Mouse (Mus musculus): ENCODE measurements around the gene Itgb1. TPM values are rescaled to one million over a fixed set of nuclear protein-coding genes. Genes with fewer than 3 reads are reported as not detected.
A peak's percentile ranks its signal among the peaks of the same experiment; 100 is the strongest.

Gene Itgb1
- 100 to 1,000 TPM; 251 to 274 TPM for total RNA-seq (2021)
- long read RNA-seq, experiment 1, transcript Itgb1-201 (16 exons, 3,815 nt): major isoform, 117 of 215 reads
- long read RNA-seq, experiment 1, partial matches to known transcripts: 31 of 215 reads
- long read RNA-seq, experiment 1, other reads (novel, unspliced or antisense): 67 of 215 reads
- long read RNA-seq, experiment 2, transcript Itgb1-201 (16 exons, 3,815 nt): major isoform, 142 of 270 reads
- long read RNA-seq, experiment 2, partial matches to known transcripts: 28 of 270 reads
- long read RNA-seq, experiment 2, other reads (novel, unspliced or antisense): 100 of 270 reads

DNA sequence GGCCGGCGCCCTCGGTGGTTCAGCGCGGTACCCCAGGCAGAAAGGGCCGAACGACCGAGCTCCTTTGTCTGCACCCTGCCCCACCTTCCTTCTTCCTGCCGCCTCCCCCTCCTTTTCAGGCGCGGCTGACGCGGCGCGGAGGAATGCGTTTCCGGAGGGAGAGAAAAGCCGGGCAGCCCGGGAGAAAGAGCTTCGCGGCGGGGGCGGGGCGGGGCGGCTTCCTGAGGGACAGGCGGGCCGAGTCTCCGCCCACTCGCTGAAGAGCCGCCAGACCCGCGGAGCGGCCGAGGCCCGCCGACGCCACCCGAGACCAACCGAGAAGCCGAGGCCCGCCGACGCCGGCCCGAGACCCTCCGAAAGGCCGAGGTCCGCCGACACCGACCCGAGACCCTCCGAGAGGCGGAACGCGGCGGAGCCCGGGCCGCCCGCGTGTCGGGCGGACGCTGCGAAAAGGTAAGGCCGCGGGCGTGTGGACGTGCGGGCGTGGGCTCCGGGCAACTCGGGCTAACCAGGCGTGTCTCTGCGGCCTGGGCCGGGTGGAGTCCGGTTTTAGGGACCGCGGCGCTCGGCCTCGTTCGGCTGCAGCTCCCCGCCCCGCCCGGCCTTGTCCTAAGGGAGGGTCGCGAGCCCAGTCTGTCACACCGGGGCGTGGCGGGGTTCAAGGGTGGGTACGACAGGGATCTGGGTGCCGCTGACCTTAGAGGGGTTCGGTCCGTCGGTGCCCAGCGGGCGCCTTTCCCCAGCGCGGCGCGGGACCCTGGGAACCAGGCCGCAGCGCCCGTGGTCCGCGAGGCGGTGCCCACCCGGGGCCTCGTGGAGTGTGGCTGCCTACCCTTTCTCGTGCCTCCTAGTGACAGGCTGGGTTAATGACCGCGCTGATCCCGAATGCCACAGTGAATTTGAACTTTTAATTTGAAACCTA, at the start of gene Itgb1:
Gene Itgb1, plus strand, starts transcription at position 148 of the 922 bp plus-strand sequence.
- peak; percentile 97 for DNase-seq
- intact Hi-C loops (cut with DNase I; ENCODE audit: low total_unique reads): no loop called here

DNA sequence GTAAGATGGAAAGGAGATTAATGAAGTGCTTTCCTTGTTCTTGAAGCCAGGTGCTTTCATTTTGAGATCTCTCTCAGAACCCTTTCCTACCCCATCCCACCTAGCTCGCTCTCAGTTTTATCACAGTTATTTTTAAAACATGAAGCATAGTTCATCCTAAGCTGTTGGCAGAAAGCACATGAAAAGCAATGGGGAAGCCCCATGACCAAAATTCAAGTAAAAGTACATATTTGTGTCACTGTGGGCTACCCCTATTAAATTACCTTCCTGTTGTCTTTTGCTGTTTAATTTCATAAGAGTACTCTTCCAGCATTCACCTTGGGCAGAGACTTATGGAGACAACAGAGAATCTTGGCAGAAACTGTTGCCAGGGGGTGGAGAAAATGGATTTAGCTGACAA, 42.4 kb upstream of the Itgb1 start:
- peak; percentile 9 for DNase-seq
- intact Hi-C loops (cut with DNase I; ENCODE audit: low total_unique reads): no loop called here

DNA sequence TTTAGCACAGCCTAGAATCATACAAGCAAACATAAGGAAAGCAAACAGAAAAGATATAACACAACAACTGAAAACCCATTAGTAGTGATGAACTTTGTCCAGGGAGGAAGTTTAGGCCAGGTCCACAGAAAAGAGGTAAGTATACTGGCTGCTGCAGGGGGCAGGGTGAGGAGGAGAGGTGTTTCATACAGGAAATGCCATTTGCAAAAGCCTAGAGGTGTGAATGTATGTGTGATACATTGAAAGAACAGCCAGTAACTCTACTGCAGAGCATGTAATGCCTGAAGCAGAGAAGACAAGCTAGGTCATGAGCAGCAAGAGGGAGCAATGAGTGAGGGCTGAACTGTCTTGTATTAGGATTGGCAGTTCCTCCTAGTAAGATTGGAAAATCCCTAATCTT, 40.0 kb upstream of the Itgb1 start:
- intact Hi-C loops (cut with DNase I; ENCODE audit: low total_unique reads): no loop called here

DNA sequence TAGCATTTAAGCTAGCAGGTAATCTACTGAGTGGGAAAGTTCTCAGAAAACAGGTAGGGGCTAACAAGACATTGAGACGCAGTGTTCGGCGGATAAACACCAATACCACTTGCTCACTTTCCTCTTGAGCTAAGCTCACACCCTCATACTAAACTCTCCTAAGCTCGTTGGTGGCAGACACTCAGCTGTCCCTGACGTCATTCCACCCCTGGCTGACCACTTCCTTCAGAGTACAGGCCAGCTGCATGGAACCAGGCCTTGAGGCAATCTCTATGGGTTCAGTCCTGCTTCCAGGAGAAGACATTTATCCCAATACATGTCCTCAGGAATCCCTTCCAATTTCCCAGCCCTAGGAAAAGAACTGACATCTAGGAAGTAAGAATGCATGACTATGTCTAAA, 39.0 kb upstream of the Itgb1 start:
- no peak for DNase-seq
- intact Hi-C loops (cut with DNase I; ENCODE audit: low total_unique reads): no loop called here

More for the DNA sequence above, 40.0 kb upstream of the Itgb1 start:
- no peak for DNase-seq

DNA sequence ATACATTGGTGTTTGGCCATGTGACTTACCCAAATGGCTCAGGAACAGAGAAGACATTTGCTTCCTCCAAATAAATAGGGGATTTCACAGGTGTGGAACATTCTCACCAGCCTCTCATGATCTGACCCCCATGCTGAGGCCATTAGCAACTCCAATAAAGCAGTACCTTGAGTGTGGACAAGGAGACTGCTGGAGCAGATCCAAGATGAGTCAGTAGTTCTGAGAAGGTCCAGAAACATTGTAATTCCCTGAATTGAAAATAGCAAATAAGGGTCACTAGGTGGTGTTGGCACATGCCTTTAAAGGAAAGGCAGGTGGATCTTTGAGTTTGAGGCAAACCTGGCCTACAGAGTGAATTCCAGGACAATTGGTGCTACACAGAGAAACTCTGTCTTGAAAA, 37.4 kb upstream of the Itgb1 start:
- intact Hi-C loops (cut with DNase I; ENCODE audit: low total_unique reads): no loop called here
- no peak for DNase-seq

DNA sequence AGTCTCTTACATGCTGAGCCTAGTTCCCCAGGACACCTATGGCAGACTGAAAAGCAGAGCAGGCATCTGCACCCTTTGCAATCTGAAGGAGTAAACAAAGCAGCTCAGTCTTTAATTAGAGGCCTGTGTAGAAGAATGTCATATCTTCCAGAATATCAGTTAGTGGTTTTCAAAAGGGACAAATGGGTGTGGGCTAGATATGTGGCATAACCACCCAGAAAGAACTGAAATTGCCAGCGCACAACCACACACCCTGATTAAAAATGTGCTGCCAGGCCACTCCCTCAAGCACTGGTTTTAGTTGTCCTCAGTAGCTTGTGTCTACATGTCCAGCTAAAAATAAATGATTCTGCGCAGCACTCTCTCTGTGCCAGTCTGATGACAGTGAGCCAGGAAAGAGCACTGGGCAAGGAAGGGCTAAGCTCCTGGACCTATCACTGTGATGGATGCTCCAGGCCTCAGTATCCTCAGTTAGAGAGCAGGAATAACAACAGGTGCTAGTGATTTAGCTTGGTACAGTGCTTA, 35.1 kb upstream of the Itgb1 start:
- DNase-seq: no peak
- intact Hi-C loops (cut with DNase I; ENCODE audit: low total_unique reads): loop anchor here (10.0 kb wide), 1 partner anchor 54 kb away; no protein-coding TSS in a partner anchor

DNA sequence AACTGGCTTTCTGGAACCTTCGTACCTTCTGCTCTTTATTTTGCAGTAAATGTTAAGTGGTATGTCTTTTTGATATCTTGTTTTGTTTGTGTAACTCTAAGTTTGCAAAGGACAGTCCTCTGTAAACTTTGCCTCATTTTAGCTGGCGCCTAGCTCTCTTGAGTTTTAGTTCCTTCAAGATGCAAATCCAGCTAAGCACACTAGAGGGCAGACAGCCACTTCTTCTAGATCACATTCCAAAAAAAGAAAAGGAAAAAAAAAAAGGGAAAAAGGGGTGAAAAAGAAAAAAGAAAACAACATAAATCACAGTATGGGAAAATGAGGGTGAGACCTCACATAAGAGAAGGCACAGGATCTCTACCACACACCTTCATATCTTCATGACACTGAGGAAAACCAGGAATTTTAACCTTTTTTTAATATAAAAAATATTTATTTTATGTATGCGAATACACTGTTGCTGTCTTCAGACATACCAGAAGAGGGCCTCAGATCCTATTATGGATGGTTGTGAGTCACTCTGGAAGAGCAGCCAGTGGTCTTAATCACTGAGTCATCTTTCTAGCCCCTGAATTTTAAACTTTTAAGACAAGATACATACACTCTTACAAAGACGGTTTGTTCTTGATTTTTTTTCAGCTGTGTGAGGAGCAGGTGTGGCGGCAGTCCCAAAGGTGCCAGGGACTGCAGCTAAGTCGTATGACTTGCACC, 32.9 kb upstream of the Itgb1 start:
- DNase-seq: peak; percentile 31
- intact Hi-C loops (cut with DNase I; ENCODE audit: low total_unique reads): loop anchor here (10.0 kb wide), 1 partner anchor 52 kb away; no protein-coding TSS in a partner anchor

DNA sequence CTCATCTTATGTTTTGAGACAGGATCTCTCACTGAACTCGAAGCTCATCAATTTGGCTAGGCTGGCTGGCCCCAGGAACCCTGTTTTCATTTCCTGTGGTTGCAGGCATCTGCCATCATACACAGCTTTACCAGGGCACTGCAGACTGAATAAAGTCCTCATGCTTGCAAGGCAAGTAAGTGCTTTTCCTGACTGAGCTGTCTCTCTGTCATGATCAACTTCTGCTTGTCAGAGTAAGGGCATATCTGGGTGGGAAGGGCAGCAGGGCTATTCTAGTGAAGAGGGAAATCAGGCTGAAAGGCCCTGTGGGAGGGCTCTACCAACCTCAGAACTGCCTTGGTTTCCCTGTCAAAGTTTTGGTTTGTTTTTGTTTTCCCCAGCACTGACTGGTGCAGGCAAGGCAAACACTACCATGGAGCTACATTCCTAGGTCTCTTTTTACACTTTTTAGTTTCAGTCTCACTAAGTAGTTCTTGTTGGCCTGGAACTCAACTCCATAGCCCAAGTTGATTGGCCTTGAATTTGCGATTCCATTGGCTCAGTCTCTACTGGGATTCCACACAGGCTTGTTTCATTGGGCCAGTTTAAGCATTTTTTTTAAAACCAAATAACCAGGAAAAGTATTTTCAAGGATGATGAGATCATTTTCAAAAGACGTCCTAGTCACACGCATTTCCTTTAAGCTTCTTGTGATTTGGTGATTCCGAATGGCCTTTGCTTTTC, 31.7 kb upstream of the Itgb1 start:
- intact Hi-C loops (cut with DNase I; ENCODE audit: low total_unique reads): loop anchor here (10.0 kb wide), 1 partner anchor 51 kb away; no protein-coding TSS in a partner anchor
- DNase-seq: no peak

DNA sequence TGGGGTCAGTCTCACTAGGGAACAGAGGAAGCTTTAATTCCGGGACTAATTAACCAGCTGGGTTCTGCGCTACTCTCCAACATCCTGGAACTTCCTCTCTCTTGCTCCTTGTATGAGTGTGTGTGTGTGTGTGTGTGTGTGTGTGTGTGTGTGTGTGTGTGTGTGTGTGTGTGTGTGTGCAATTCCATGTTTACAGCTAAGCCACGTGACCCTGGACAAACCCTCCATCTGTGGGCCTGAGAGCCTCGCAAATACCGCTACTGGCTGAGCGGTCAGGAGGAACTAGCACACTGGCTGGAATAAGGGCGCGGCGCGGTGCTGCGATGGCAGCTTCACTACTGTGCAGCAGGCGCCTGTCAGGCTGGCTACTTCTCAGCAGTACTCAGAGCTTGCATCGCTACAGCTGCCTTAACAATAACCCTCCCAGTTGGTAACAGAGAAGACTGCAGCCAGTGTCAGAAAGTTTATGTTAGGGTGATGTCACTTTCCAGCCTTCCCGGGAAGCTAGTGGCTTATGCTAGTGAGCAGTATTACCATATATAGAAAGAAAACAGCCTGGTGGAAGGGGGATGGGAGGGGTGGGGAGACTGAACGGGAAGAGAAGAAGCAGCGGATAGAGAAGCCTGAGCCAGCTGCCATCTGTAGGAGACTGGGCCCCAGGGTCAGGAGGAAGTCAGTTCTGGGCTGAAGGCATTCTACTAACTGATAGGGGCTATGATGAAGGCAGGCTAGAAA, 30.9 kb upstream of the Itgb1 start:
- DNase-seq: peak; percentile 80
- intact Hi-C loops (cut with DNase I; ENCODE audit: low total_unique reads): loop anchor here (10.0 kb wide), 1 partner anchor 50 kb away; no protein-coding TSS in a partner anchor

DNA sequence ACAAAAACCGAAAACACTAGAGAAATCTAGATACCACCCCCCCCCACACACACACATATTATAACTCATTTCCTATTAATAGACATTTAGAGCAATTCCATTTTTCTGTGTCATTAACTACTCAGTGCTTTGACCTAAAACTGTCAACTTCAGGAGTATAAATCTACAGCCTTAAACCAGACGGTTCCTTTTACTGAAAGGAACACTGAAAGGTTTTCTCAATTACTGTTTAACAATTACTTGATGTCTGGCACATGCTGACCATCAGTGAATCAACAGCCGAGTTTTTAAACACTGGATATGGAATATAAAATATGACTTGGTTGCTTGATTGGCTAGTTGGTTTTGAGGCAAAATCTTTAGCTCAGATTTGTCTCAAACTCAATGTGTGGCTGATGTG, 23.3 kb upstream of the Itgb1 start:
- no peak for DNase-seq
- intact Hi-C loops (cut with DNase I; ENCODE audit: low total_unique reads): no loop called here

DNA sequence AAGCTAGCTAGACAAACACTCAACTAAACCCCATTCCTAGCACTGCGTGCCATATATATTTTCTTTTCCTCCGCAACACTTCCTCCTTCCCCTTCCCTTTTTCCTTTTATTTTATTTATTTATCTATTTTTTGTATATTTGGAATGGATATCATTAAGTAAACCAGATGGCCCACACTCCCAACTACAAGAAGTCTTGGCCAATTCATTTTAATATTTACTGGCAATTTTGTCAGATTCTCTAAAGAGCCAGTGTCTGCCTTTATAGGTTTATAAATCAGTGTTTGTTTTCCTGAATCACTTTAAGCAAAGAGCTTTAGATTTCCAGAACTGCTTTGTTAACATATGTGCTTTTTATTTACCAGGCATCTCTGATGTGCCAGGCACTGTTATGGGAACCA, 22.8 kb upstream of the Itgb1 start:
- intact Hi-C loops (cut with DNase I; ENCODE audit: low total_unique reads): no loop called here
- no peak for DNase-seq

DNA sequence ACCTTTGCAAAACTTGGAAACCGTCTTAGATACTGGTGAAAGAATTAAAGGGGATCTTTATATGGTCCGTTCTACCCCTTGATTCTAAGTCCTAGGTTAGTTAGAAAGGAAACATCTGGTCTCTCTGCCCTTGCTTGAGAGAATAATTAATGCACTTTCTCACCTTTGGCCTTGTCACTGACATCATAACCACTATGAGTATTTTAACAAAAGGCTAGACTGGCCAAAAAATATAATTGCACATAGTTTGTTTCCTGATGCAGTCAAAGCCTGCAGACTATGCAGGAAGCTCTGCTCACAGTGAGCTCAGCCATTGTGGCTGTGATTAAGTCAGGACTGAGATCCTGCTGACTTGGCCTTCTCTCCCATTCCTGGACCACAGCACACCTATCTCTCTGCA, 22.3 kb upstream of the Itgb1 start:
- intact Hi-C loops (cut with DNase I; ENCODE audit: low total_unique reads): no loop called here
- no peak for DNase-seq

DNA sequence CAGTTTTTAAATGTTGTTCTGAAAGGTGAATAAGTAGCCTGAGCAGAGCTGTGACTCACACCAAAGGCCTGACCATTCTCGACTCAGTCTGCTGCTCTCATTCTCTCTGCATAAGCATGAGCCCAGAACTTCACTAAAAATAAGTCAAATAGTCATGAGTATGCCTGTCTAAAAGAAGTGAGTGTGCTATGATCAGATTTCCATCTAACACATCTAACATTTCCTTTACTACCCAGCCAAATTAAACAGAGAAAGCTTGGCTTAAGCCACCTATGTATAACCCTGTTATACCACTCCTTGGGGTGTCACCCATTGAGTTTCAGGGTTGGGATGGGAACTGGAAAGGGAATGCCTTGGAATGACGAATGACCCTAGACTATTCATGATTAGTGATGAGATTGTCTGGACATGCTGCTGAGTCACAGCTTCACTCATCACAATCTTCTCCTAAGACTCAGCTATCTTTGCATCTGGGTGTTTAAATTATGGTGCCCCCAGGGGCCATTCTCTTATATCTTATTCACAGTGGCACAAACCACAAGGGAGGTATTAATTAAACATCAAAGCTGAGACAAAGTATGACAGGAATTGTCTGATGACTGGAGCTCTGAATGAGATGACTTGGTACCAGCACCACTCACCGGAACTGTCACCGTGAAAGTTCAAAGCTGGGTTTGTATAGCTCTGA, 18.7 kb upstream of the Itgb1 start:
- DNase-seq: no peak
- intact Hi-C loops (cut with DNase I; ENCODE audit: low total_unique reads): no loop called here

DNA sequence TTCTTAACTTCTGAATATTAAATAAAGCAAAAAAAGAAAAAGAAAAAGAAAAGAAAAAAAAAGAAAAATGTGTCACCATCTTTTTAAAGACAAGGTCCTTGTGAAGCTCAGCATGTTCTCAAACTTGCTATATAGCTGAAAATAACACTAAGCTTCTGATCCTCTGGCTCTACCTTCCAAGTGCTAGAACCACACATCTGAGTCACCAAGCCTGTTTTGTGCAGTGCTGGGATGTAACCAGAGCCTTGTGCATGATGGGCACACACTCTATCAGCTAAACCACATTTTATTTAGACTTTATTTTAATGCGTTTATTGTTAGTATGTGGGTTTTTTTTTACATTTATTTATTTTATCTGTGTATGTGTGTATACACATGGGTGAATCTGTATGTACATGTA, 13.6 kb upstream of the Itgb1 start:
- intact Hi-C loops (cut with DNase I; ENCODE audit: low total_unique reads): no loop called here

DNA sequence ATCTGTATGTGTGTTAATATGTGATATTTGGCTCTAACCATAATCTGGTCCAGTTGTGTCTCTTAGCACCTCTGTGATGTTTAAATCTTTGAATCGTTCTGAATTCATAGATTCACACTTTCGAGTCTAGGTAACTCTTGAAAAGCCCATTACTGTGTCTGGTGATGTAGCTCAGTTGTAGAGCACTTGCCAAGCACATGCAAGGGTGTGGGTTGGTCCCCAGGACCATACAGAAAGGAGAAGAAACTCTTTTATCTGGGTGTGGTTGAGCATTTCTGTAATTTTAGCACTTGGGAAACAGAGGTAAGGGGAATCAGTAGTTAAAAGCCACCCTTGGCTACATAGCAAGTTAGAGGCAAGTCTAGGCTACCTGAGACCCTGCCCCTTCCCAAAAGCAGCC, 13.0 kb upstream of the Itgb1 start:
- intact Hi-C loops (cut with DNase I; ENCODE audit: low total_unique reads): no loop called here
- DNase-seq: no peak

More for the DNA sequence above, 13.6 kb upstream of the Itgb1 start:
- DNase-seq: no peak

DNA sequence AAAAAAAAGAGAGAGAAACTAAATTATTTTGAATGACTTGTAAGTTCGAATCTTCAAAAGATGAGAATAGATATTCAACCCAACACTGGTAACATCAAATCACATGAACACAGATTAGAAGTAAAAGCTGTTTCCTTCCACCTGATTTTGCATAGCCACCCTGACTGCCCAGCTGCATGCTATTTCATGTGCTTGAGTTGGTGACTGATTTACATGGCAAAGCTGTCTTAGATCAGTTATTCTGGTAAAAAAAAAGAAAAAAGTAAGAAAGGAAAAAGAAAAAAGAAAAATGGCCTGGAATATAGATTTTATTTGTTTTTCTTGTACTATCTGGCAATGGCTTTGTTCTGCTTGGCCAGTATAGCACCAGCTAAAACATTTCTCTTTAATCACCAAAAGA, 12.5 kb upstream of the Itgb1 start:
- intact Hi-C loops (cut with DNase I; ENCODE audit: low total_unique reads): no loop called here

DNA sequence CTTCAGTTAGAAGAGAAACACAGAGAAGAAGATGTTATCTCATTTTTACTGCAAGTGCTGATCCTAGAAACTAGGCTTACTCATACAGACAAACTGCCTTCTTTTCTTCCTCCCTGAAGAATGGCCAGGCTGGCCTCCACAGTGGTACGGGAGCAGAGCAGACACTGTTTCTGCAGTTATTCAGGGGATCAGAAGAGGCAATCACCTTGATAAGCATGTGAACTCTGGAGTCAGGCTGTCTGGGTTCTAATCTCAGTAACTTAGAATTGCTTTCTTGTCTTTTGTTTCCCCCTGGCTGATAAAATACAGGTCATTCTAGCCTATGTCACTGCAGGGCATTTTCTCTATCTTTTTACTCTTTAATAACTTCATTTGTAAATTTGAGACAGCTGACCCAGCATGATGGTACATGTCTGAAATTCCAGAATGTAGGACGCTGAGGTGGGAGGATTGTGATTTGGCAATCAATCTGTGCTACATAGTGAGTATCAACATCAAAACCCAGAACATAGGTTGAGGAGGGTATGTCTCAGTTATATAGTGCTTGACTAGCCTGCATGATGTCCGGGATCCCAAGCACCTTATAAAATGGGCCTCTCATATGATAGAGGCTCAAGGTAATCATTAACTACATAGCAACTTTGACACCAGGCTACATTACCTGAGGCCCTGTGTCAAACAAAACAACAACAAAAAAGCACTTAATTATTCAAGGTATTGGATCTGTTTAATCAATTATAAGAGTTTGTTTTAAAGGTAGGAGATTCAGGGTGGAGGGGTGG, 9.4 kb upstream of the Itgb1 start:
- intact Hi-C loops (cut with DNase I; ENCODE audit: low total_unique reads): no loop called here
- no peak for DNase-seq

More for the DNA sequence above, 12.5 kb upstream of the Itgb1 start:
- DNase-seq: no peak
